Mouse (Mus musculus) ovary, adult 2 months (tissue): ENCODE measurements around the gene Lias. TPM values are rescaled to one million over a fixed set of nuclear protein-coding genes. Genes with fewer than 3 reads are reported as not detected.

ENCODE experiments used
- polyA plus RNA-seq: library from polyadenylated mRNA; depleted of rRNA; stranded (reverse); fragments of >200 nt; gene quantifications from 2 replicates; pipeline ENCODE4 v1.2.3, GENCODE M21; 2012; rRNA removed

The Lias gene
- 8.3 and 10.8 TPM in 2 replicates for polyA plus RNA-seq

DNA sequence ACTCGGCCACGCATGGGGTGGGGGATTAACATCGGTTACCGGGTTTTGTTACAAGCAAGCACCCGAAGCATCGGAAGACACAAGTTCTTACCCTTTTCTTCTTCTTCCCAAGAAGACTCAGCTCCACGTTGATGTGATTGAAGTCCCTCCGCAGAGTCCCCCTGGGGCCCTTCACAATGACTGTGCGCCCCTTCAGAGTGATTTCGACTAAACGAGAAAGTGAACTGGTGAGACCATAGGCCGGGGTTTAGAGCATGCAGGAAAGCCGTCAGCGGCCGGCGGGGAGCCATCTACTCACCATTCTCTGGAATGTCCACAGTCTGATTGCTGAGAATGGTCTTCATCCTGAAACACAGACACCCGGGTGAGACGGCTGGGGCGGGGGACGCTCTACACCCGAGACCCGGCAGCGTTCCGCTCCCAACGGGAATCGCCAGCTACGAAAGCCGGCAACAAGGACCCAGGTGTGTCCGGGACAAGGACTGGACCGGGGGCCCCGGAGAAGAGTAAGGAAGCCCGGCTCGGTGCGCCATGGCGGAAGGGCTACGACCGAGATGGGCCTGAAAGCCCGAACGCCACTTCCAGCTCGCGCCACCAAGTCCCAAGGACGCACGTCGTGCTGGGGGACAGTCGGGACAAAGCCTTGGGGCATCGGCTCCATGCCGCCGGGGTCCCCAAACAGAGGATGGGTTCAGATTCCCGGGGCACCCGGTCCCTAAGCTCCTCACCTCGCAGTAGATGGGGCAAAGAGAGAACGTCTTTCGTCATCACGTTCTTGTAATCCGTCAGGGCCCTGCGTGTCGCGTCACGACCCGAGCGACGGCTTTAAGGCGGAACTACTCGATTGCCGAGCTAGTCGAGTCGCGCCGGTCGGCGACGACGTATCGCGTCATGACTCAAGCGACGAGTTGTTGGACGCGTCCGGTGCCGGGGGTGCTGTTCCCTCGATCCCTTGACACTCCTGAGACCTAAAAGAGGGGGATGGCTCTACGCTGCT lies at the start of gene Lias, which contains the start of gene Rpl9:
Lias (plus strand) TSS at position 850 of the 997 bp plus-strand sequence.
Rpl9 (minus strand) TSS at position 797 of the 997 bp plus-strand sequence.

GRCm38 (mm10) chr5:65348168-65348567 lies 43.1 kb upstream of the Lias start, which contains the start of gene Klb:
TSS of gene Klb (plus strand) at chr5:65348314.

GRCm38 (mm10) chr5:65435806-65436561 lies 44.7 kb downstream of the Lias start, which contains the start of gene Ugdh:
TSS of gene Ugdh (minus strand) at chr5:65435949.

Other genes with a start within 250 kb of the Lias start
- gene Wdr19, start 191.8 kb upstream of the Lias start, polyA plus RNA-seq: 4.6 and 6.1 TPM in 2 replicates
- 13.2 and 14.4 TPM in 2 replicates for gene Rfc1, start 55.8 kb upstream of the Lias start, polyA plus RNA-seq
- gene Klb, start 43.2 kb upstream of the Lias start, polyA plus RNA-seq: 2.1 and 2.2 TPM in 2 replicates
- 133 and 196 TPM in 2 replicates for gene Rpl9, start 53 bp upstream of the Lias start, polyA plus RNA-seq
- 10.0 and 12.3 TPM in 2 replicates for gene Ugdh, start 44.5 kb downstream of the Lias start, polyA plus RNA-seq
- not detected in 2 replicates for gene Gm43552, start 101.3 kb downstream of the Lias start, polyA plus RNA-seq
- gene Smim14, start 145.7 kb downstream of the Lias start, polyA plus RNA-seq: 155 and 181 TPM in 2 replicates
- gene Ube2k, start 145.7 kb downstream of the Lias start, polyA plus RNA-seq: 16.1 and 16.6 TPM in 2 replicates